Mouse (Mus musculus) small intestine, adult 2 months (tissue): ENCODE results near the gene Gm28035. TPM values are rescaled to one million over a fixed set of nuclear protein-coding genes. Genes with fewer than 3 reads are reported as not detected.
A peak's percentile ranks its signal among the peaks of the same experiment; 100 is the strongest.

Experiments
- H3K27ac ChIP-seq: fragments of 200-500 bp; 2 replicates; pipeline ENCODE4 v1.5.1; 2012; ENCODE audit warnings: low read depth, low read length, control low read depth, inconsistent platforms; ENCODE audit not compliant: insufficient read depth
- H3K27me3 ChIP-seq: fragments of 200-500 bp; 2 replicates; pipeline ENCODE4 v1.6.1; 2012; ENCODE audit warnings: mild to moderate bottlenecking, moderate library complexity, low read length, inconsistent platforms; ENCODE audit not compliant: control insufficient read depth, insufficient read depth
- H3K36me3 ChIP-seq: fragments of 200-500 bp; 2 replicates; pipeline ENCODE4 v1.6.1; 2012; ENCODE audit warnings: mild to moderate bottlenecking, low read length, control low read depth, inconsistent platforms; ENCODE audit not compliant: control insufficient read depth, insufficient read depth
- H3K4me1 ChIP-seq: fragments of 200-500 bp; 2 replicates; pipeline ENCODE4 v1.6.1; 2012; ENCODE audit warnings: low read length, inconsistent platforms, mixed read lengths; ENCODE audit not compliant: control insufficient read depth, insufficient read depth, insufficient read length
- H3K4me3 ChIP-seq: fragments of 200-500 bp; 2 replicates; pipeline ENCODE4 v1.5.1; 2012; ENCODE audit warnings: low read depth, mild to moderate bottlenecking, control low read depth, inconsistent platforms, low read length, moderate library complexity
- CTCF ChIP-seq: fragments of 200-500 bp; IDR thresholded peaks from 2 replicates; pipeline ENCODE4 v1.5.1; 2012; ENCODE audit warnings: low read depth, mild to moderate bottlenecking, control low read depth, inconsistent platforms, low read length, moderate library complexity, mixed read lengths; ENCODE audit not compliant: insufficient replicate concordance, insufficient read length; ENCODE audit errors: extremely low read depth
- POLR2A ChIP-seq: fragments of 200-500 bp; IDR thresholded peaks from 2 replicates; pipeline ENCODE4 v1.6.1; 2012; ENCODE audit warnings: low read depth, mild to moderate bottlenecking, control low read depth, inconsistent platforms, low read length, moderate library complexity
- WGBS: fragments of 180-500 bp; shearing (Covaris S2); methylation state at CpG from one replicate; pipeline ENCODE4 v1.1.7; 2018; 5-methylcytosine and 5-hydroxymethylcytosine counted together
- polyA plus RNA-seq: library from polyadenylated mRNA; depleted of rRNA; stranded (reverse); fragments of >200 nt; gene quantifications from 2 replicates; pipeline ENCODE4 v1.2.3, GENCODE M21; 2012; rRNA removed

The Gm28035 gene
- 3.1 and 6.1 TPM in 2 replicates for polyA plus RNA-seq

DNA sequence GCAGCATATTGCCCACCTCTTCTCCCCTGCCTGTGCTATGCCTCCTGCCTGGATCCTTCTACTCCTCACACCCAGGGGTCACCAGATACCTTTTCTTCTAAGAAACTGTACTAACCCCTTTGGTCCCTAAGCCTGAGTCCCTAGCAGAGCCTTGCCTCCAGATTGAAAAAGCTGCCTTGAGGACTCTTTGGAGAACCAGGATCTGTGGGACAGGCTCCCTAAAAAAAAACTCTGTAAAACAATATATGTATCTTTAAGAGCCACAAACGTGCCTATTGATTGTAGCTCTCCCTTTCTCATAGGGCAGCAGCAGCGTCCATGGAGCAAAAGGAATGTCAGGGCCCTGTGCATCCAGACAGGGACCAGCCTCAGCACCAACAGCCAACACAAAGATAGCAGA, at the start of gene Gm28035:
Gm28035 (plus strand) TSS at position 301 of the 400 bp plus-strand sequence.
- TF ChIP-seq POLR2A (no peak), CTCF (no peak)
- H3K4me1 ChIP-seq = peaks cover 28% of the 10 kb centered on the region
- WGBS = 59% methylated on average over 2 of the region's 2 CpGs
- H3K4me3 ChIP-seq = 0 out of 2 replicates have a peak within 1 kb of the TSS, but pooled peaks have one; percentile 10
- no peaks in the 10 kb centered on the region for H3K27me3 ChIP-seq
- peaks cover 24% of the 10 kb centered on the region for H3K36me3 ChIP-seq
- peak within 1 kb of the TSS; percentile 91 for H3K27ac ChIP-seq

DNA sequence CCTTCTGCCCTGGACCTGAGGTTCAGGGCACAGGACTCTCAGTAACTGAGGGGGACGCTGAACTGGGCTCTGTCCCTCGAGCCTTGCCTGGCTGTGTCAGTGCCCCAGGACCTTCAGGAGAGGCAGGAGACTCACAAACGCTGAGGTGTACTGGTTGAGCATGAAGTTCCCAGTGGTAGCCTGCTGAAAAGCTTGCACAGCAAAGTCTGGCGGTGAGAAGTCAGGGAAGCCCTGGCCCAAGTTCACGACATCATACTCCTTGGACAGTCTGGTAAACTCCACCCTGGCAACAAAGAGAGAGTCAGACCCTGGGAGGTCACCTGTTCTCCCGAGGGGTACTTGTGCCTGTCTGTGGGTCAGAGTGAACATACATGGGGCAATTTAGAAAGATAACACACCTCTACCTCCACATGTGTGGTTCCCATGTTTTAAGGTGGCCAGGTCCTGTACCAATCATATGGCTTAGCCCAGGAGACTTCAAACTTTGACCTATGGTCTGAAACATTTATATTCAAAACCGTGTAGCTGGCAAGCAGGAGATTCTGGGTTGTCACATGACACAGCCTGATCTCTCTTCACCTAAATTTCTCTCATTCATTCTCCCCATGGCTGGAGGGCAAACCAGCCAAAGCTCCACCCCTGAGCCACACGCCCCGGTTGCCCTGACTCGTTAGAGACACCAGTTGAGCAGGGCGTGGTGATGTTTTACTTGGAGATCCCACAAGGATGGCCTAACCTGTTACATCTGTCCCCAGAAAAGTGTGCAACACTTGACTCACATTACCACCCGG, 48.4 kb upstream of the Gm28035 start:
- WGBS = 57% methylated on average over 12 of the region's 12 CpGs
- no peaks in the 10 kb centered on the region for H3K36me3 ChIP-seq
- no peaks in the 10 kb centered on the region for H3K27me3 ChIP-seq
- 0 out of 2 replicates have a peak overlapping the region, but pooled peaks have one; percentile 14 for H3K4me3 ChIP-seq
- TF ChIP-seq POLR2A (peak; percentile 41; the same call in 1 of the 2 replicates), CTCF (no peak)
- peaks cover 16% of the 10 kb centered on the region for H3K4me1 ChIP-seq
- peak overlapping the region; percentile 86 for H3K27ac ChIP-seq

DNA sequence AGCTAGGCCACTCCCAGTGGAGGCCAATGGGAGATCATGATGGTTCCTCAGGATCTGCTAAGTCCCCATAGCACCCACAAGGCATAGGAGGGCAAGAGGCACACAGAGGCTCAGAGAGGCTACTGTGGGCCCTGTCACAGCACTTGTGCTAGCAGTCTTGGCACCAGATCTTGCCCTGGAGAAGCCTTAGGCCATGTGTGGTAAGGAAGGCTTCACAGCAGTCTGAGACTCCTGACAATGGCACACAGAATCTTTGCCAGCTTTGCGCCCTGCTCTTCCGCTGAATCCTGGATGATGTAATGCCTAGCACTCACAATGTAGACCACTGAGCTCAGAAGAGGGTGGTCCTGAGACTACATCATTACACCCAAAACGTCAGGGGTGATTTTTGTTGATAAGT, 45.7 kb upstream of the Gm28035 start:
- Histone ChIP-seq H3K36me3 (no peaks in the 10 kb centered on the region), H3K4me3 (no peak overlapping the region), H3K27me3 (no peaks in the 10 kb centered on the region), H3K4me1 (peaks cover 30% of the 10 kb centered on the region), H3K27ac (no peak overlapping the region)
- TF ChIP-seq CTCF = no peak
- TF ChIP-seq POLR2A = no peak
- WGBS = 79% methylated on average over 3 of the region's 3 CpGs

DNA sequence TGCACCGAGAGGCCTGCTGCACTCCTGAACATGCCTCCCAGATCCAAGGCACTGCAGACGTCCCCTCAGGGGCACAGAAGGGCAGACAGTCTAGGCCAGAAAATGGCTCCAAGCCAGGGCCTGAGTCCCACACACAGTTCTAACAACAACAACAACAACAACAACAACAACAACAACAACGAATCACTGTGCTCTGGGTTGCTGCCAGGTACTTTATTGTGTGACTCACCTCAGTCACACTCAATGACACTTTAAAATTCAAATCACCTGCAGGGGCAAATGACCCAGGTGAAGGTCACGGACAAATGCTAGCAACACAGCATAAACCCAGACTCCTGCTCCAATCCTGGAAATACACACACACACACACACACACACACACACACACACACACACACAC, 42.3 kb upstream of the Gm28035 start:
- no peaks in the 10 kb centered on the region for H3K27me3 ChIP-seq
- H3K27ac ChIP-seq = peak overlapping the region; percentile 79
- TF ChIP-seq POLR2A (no peak), CTCF (no peak)
- H3K4me3 ChIP-seq = no peak overlapping the region
- whole genome bisulfite sequencing = 42% methylated on average over 4 of the region's 4 CpGs
- H3K36me3 ChIP-seq = no peaks in the 10 kb centered on the region
- H3K4me1 ChIP-seq = peaks cover 30% of the 10 kb centered on the region

DNA sequence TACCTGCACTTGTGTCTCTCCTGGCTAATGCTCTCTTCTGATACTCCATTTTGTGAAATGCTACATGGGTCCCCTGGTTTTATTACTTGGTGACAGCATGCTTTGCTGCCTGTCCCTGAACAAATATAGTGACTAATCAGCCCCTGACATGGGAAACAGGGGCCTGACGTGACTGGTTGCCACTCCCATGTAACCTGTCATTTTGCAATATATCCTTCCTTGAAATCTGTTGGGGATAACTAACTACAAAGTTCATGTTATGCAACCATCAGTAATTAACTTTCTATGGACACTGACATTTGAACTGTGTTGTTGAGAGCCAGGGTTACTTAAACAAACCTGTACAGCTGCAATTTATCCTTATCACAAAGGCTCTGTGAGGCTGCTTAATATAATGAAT, 40.4 kb upstream of the Gm28035 start:
- peak overlapping the region; percentile 96 for H3K27ac ChIP-seq
- H3K27me3 ChIP-seq = no peaks in the 10 kb centered on the region
- no peak overlapping the region for H3K4me3 ChIP-seq
- no peak for TF ChIP-seq POLR2A
- TF ChIP-seq CTCF = no peak
- H3K4me1 ChIP-seq = peaks cover 31% of the 10 kb centered on the region
- no peaks in the 10 kb centered on the region for H3K36me3 ChIP-seq
- WGBS = 18% methylated on average over 1 of the region's 1 CpGs

DNA sequence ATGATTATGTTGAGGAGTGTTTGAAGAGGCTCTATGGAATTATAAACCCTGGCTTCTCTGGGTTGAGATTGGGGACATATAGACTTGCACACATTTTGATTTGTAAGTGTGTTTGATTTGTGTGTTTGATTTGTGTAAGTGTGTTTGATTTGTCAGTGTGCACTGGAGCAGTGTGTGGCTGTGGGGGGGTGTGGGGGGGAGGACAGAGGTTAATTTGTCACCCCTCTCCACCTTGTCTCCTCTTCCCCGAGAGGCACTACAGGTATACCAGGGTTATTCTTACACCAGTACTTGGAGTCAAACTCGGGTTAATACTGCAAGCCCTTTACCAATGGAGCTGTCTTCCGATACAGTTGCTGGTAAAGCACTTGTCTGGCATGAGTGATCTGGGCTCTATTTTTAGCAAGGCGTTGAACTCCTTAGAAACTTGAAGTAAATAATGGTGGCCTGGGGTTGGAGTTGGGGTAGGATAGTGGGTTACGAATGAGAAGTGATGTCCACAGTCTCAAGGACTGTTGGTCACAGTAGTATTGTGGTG, 39.9 kb upstream of the Gm28035 start:
- Histone ChIP-seq H3K4me1 (peaks cover 31% of the 10 kb centered on the region), H3K36me3 (no peaks in the 10 kb centered on the region), H3K4me3 (no peak overlapping the region), H3K27me3 (no peaks in the 10 kb centered on the region), H3K27ac (peak overlapping the region; percentile 98)
- TF ChIP-seq POLR2A = no peak
- no peak for TF ChIP-seq CTCF
- 39% methylated on average over 5 of the region's 5 CpGs for WGBS

DNA sequence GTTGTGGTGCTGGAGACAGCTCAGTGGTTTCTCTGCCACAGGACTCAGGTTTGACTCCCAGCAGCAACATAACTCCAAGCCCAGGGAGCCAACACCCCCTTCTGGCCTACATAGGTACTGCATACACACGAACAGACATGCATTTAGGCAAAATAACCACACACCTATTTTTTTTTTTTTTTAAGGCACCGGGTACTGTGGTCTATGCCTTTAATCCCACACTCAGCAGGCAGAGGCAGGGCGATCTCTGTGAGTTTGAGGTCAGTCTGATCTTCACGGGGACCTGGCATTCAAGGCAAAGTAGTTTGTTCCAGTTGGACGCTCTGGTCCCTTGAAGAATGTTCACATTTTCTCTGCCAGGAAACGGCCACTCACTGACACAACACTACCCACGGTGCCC, 36.9 kb upstream of the Gm28035 start:
- Histone ChIP-seq H3K4me3 (no peak overlapping the region), H3K4me1 (peaks cover 24% of the 10 kb centered on the region), H3K27me3 (no peaks in the 10 kb centered on the region), H3K36me3 (no peaks in the 10 kb centered on the region), H3K27ac (no peak overlapping the region; the same call in 1 of the 2 replicates)
- 82% methylated on average over 7 of the region's 7 CpGs for WGBS
- TF ChIP-seq POLR2A = no peak
- TF ChIP-seq CTCF = peak; percentile 62; the same call in 1 of the 2 replicates
